Mouse (Mus musculus) telencephalon, adult 2 months (tissue): ENCODE measurements around the gene Ppm1n.
"Not testable (repeated sequence)": the region's sequence is repeated elsewhere in the genome, so short reads cannot be mapped to it uniquely, and the experiment has no call there.

Experiments
- DNase-seq: peaks from one replicate; pipeline ENCODE4 v3.0.0-alpha.2; 2011; ENCODE audit warnings: low read depth, low spot score

The Ppm1n gene

GRCm38 (mm10) chr7:19282791-19283405 is 3.0 kb upstream of the Ppm1n start:
- DNase-seq = no peak

- peak; percentile 64 for DNase-seq
These were observed 2.5 kb upstream of the Ppm1n start, which contains the start of gene Rtn2 for GRCm38 (mm10) chr7:19282385-19282784. Gene Rtn2, plus strand, starts transcription at chr7:19282624.

GRCm38 (mm10) chr7:19281680-19282304 is 1.9 kb upstream of the Ppm1n start:
- not testable (repeated sequence) for DNase-seq

- DNase-seq = no peak
These were observed 812 bp downstream of the Ppm1n start for GRCm38 (mm10) chr7:19279052-19279451.

- no peak for DNase-seq
These were observed 3.6 kb downstream of the Ppm1n start for GRCm38 (mm10) chr7:19276253-19276652.

- no peak for DNase-seq
These were observed 7.6 kb downstream of the Ppm1n start for GRCm38 (mm10) chr7:19272173-19272764.

- DNase-seq = peak; percentile 76
These were observed 8.4 kb downstream of the Ppm1n start, which contains the start of gene Vasp for GRCm38 (mm10) chr7:19271238-19272172. Gene Vasp, minus strand, starts transcription at chr7:19271817.

- DNase-seq = no peak
These were observed 9.2 kb downstream of the Ppm1n start for GRCm38 (mm10) chr7:19270509-19271237.

GRCm38 (mm10) chr7:19269721-19270441 is 10.0 kb downstream of the Ppm1n start:
- DNase-seq = no peak

- DNase-seq = no peak
These were observed 10.7 kb downstream of the Ppm1n start for GRCm38 (mm10) chr7:19268993-19269681.

GRCm38 (mm10) chr7:19267051-19267450 is 12.8 kb downstream of the Ppm1n start:
- DNase-seq = no peak

- DNase-seq = no peak
These were observed 13.7 kb downstream of the Ppm1n start for GRCm38 (mm10) chr7:19265928-19266822.

GRCm38 (mm10) chr7:19265147-19265546 is 14.7 kb downstream of the Ppm1n start:
- no peak for DNase-seq

GRCm38 (mm10) chr7:19258336-19258735 is 21.5 kb downstream of the Ppm1n start:
- no peak for DNase-seq

- peak; percentile 55 for DNase-seq
These were observed 22.4 kb downstream of the Ppm1n start for GRCm38 (mm10) chr7:19257390-19258022.

- no peak for DNase-seq
These were observed 23.3 kb downstream of the Ppm1n start for GRCm38 (mm10) chr7:19256567-19256966.

GRCm38 (mm10) chr7:19255395-19255794 is 24.5 kb downstream of the Ppm1n start:
- DNase-seq = no peak

GRCm38 (mm10) chr7:19253437-19253836 is 26.4 kb downstream of the Ppm1n start:
- no peak for DNase-seq
